Mouse (Mus musculus) spleen, adult 2 months (tissue): Measurements from ENCODE around the gene Ilk.
A peak's percentile ranks its signal among the peaks of the same experiment; 100 is the strongest.

Experiments used
- CTCF ChIP-seq: fragments of 200-500 bp; IDR thresholded peaks from 2 replicates; pipeline ENCODE4 v1.5.1; 2011; ENCODE audit warnings: mild to moderate bottlenecking, inconsistent platforms; ENCODE audit not compliant: insufficient read depth, insufficient read length, insufficient replicate concordance; ENCODE audit errors: extremely low read depth
- POLR2A ChIP-seq: fragments of 200-500 bp; IDR thresholded peaks from 2 replicates; pipeline ENCODE4 v1.6.1; 2011; ENCODE audit warnings: low read depth, low read length, inconsistent platforms

- TF ChIP-seq POLR2A (0 out of 2 replicates have a peak, but pooled peaks have one; percentile 8), CTCF (no peak)
These were observed 15.4 kb downstream of the Ilk start, which contains the start of gene Tpp1 for GRCm38 (mm10) chr7:105751491-105752433.
